Mouse (Mus musculus) spleen, adult 2 months (tissue): ENCODE data around the gene Shroom3.

Experiments
- CTCF ChIP-seq: fragments of 200-500 bp; IDR thresholded peaks from 2 replicates; pipeline ENCODE4 v1.5.1; 2011; ENCODE audit warnings: mild to moderate bottlenecking, inconsistent platforms; ENCODE audit not compliant: insufficient read depth, insufficient read length, insufficient replicate concordance; ENCODE audit errors: extremely low read depth
- POLR2A ChIP-seq: fragments of 200-500 bp; IDR thresholded peaks from 2 replicates; pipeline ENCODE4 v1.6.1; 2011; ENCODE audit warnings: low read depth, low read length, inconsistent platforms

DNA sequence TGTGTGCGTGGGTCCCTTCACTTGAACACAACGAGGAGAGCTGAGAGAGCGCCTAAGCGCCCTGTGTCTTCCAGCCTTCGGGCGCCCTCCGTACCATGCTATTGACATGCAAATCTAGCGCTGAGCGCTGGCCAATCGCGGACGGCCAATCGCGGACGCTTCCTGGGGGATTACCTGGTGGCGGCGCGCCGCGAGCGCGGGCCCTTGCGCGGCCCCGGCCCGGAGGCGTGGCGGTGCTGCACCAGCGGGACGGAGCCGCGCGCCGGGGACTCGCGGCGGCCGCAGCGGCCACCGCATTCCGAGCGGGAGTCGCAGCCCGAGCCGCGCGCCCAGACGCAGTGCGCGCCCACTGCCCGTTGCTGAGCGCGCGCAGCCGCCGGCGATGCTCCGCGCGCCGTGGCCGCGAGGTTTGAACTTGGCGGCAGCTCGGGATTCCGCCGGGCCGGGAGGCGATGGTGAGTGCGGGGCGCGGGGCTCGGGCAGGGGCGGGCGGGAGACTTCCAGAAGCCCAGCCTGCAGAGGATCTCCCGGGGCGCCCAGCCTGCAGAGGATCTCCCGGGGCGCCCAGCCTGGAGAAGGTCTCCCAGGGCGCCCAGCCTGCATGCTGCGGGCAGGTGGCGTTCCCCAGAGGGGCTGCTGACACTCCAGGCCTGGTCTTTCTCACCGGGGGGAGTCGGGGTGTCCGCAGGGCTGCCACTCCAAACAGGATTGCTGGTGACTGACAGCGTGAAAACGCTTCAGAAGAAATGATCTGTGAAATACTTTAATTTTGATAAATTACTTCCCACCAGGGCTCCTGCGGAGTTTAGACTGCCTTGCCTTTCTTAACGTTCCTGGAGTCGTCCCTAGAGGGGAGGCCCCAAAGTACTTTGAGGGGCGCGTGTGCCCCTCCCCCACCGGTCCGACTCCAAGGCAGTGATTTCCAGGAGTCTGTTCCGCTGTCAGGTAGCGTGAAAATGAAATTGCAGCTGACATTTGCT lies 214.8 kb downstream of the Shroom3 start:
- TF ChIP-seq CTCF: no peak
- no peak for TF ChIP-seq POLR2A
